Mouse (Mus musculus): ENCODE data around the gene Mtcp1.

GRCm38 (mm10) chrX:75381176-75381575 lies 35.2 kb downstream of the Mtcp1 start:
- TF ChIP-seq GATA1 (IDR thresholded peaks at IDR 0.05; ENCODE audit: low read length) (no peak), TAL1 (IDR thresholded peaks at IDR 0.05; ENCODE audit: low read length) (no peak)
